Mouse (Mus musculus) heart, embryonic 12.5 days (tissue): ENCODE measurements around the gene Psmb6. TPM values are rescaled to one million over a fixed set of nuclear protein-coding genes. Genes with fewer than 3 reads are reported as not detected.
"Not testable (repeated sequence)": the region's sequence is repeated elsewhere in the genome, so short reads cannot be mapped to it uniquely, and the experiment has no call there.

Source experiments
- ATAC-seq: fragments of 200-750 bp; cut with Nextera tagmentation; 2 replicates; pipeline ENCODE4 v1.8.0; 2017; ENCODE audit warnings: moderate TSS enrichment, moderate library complexity; ENCODE audit not compliant: insufficient number of reproducible peaks, low FRiP score
- H3K27ac ChIP-seq: fragments of 300-500 bp; sonication (generic); 2 replicates; pipeline ENCODE4 v1.5.1; 2016; ENCODE audit warnings: mild to moderate bottlenecking, moderate library complexity; ENCODE audit not compliant: poor library complexity, severe bottlenecking
- H3K27me3 ChIP-seq: fragments of 300-500 bp; sonication (generic); replicated peaks from 2 replicates; pipeline ENCODE4 v1.6.1; 2016; ENCODE audit warnings: mild to moderate bottlenecking, moderate library complexity
- H3K36me3 ChIP-seq: fragments of 300-500 bp; sonication (generic); 2 replicates; pipeline ENCODE4 v1.6.1; 2016; ENCODE audit warnings: mild to moderate bottlenecking, moderate library complexity
- H3K4me1 ChIP-seq: fragments of 300-500 bp; sonication (generic); replicated peaks from 2 replicates; pipeline ENCODE4 v1.6.1; 2016; ENCODE audit warnings: mild to moderate bottlenecking
- H3K4me2 ChIP-seq: fragments of 300-500 bp; sonication (generic); 2 replicates; pipeline ENCODE4 v1.6.1; 2016; ENCODE audit warnings: mild to moderate bottlenecking, moderate library complexity
- H3K4me3 ChIP-seq: fragments of 300-500 bp; sonication (generic); 2 replicates; pipeline ENCODE4 v1.5.1; 2016; ENCODE audit warnings: mild to moderate bottlenecking
- H3K9ac ChIP-seq: fragments of 300-500 bp; sonication (generic); 2 replicates; pipeline ENCODE4 v1.6.1; 2016; ENCODE audit warnings: mild to moderate bottlenecking, moderate library complexity
- H3K9me3 ChIP-seq: fragments of 300-500 bp; sonication (generic); replicated peaks from 2 replicates; pipeline ENCODE4 v1.6.1; 2016; ENCODE audit warnings: mild to moderate bottlenecking, moderate library complexity
- WGBS: fragments of 180-500 bp; shearing (Covaris S2); methylation state at CpG from one replicate; pipeline ENCODE4 v1.1.7; 2016; 5-methylcytosine and 5-hydroxymethylcytosine counted together
- polyA plus RNA-seq: library from polyadenylated mRNA; unstranded; fragments of >200 nt; fragmentation: Nextera tagmentation; extraction: Ambion mirVana; gene quantifications from 2 replicates; pipeline ENCODE4 v1.2.1, GENCODE M21; 2016

Gene Psmb6
- polyA plus RNA-seq, 1 experiment from 2014 or later = 577 TPM

- not testable (repeated sequence) for H3K27ac ChIP-seq
Observed at GRCm38 (mm10) chr11:70523306-70523989, 1.7 kb upstream of the Psmb6 start.

DNA sequence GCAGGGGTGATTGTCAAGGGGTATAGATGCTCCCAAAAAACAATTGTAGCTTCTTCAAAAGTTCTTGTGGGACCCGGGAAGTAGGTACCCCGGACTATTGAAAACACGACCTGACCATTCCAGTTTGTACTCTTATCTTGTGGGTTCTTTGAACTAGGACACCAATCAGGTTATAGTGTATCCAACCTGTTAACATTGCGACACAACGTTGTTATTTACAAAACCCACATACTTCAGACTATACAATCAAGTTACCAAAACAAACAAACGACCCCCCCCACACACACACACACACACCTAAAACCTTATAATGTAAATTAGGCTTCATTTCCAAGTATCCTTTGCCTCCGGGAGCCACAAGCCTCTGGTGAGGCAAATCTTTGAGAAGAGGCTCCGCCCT lies 385 bp upstream of the Psmb6 start:
- no peak overlapping the region for H3K9ac ChIP-seq
- peak overlapping the region; percentile 85 for H3K4me3 ChIP-seq
- H3K4me2 ChIP-seq = peak overlapping the region; percentile 62
- peak; percentile 2; the same call in 1 of the 2 replicates for ATAC-seq
- H3K27ac ChIP-seq = no peak overlapping the region
- H3K9me3 ChIP-seq = no peaks in the 10 kb centered on the region
- H3K36me3 ChIP-seq = peaks cover 30% of the 10 kb centered on the region
- H3K27me3 ChIP-seq = no peaks in the 10 kb centered on the region
- H3K4me1 ChIP-seq = peaks cover 18% of the 10 kb centered on the region
- 5% methylated on average over 8 of the region's 8 CpGs for WGBS

More at GRCm38 (mm10) chr11:70523306-70523989, 1.7 kb upstream of the Psmb6 start:
- not testable (repeated sequence) for H3K4me3 ChIP-seq, H3K27me3 ChIP-seq, ATAC-seq, H3K4me2 ChIP-seq, H3K9me3 ChIP-seq, H3K9ac ChIP-seq
- H3K4me1 ChIP-seq = peaks cover 18% of the 10 kb centered on the region
- WGBS = 88% methylated on average over 8 of the region's 8 CpGs
- H3K36me3 ChIP-seq = peaks cover 24% of the 10 kb centered on the region

GRCm38 (mm10) chr11:70525726-70526125 lies 559 bp downstream of the Psmb6 start:
- Histone ChIP-seq H3K27me3 (no peaks in the 10 kb centered on the region), H3K27ac (no peak overlapping the region), H3K4me2 (peak overlapping the region; percentile 71), H3K9ac (peak overlapping the region; percentile 82), H3K4me3 (peak overlapping the region; percentile 85), H3K36me3 (peaks cover 30% of the 10 kb centered on the region), H3K9me3 (no peaks in the 10 kb centered on the region), H3K4me1 (peaks cover 9% of the 10 kb centered on the region)
- 2% methylated on average over 12 of the region's 12 CpGs for WGBS
- peak; percentile 54; the same call in 1 of the 2 replicates for ATAC-seq

- Histone ChIP-seq H3K27ac (no peak overlapping the region), H3K4me1 (peaks cover 7% of the 10 kb centered on the region), H3K36me3 (peaks cover 30% of the 10 kb centered on the region), H3K27me3 (no peaks in the 10 kb centered on the region), H3K4me3 (peak overlapping the region; percentile 85), H3K4me2 (peak overlapping the region; percentile 71), H3K9me3 (no peaks in the 10 kb centered on the region), H3K9ac (peak overlapping the region; percentile 82)
- no peak for ATAC-seq
- 87% methylated on average over 12 of the region's 12 CpGs for WGBS
Observed at GRCm38 (mm10) chr11:70526211-70526610, 1.0 kb downstream of the Psmb6 start.

- no peaks in the 10 kb centered on the region for H3K9me3 ChIP-seq
- no peaks in the 10 kb centered on the region for H3K27me3 ChIP-seq
- no peak for ATAC-seq
- no peak overlapping the region for H3K4me2 ChIP-seq
- H3K36me3 ChIP-seq = peaks cover 30% of the 10 kb centered on the region
- peaks cover 7% of the 10 kb centered on the region for H3K4me1 ChIP-seq
- H3K27ac ChIP-seq = no peak overlapping the region
- 80% methylated on average over 7 of the region's 7 CpGs for WGBS
- H3K4me3 ChIP-seq = no peak overlapping the region
- no peak overlapping the region for H3K9ac ChIP-seq
Observed at GRCm38 (mm10) chr11:70528610-70529009, 3.4 kb downstream of the Psmb6 start.

DNA sequence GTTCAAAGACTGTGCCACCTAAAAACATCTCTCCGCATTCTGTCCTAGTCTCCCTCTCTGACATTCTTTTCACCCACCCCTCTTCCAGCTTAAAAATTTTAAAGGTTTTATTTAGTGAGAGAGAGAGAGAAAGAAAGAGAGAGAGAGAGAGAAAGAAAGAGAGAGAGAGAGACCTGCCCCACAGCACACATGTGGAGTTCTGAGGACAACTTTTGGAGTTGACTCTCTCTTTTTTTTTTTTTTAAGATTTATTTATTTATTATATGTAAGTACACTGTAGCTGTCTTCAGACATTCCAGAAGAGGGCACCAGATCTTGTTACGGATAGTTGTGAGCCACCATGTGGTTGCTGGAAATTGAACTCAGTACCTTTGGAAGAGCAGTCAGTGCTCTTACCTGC lies 5.9 kb downstream of the Psmb6 start:
- not testable (repeated sequence) for ATAC-seq, H3K4me1 ChIP-seq, H3K27ac ChIP-seq, H3K27me3 ChIP-seq, H3K4me2 ChIP-seq, H3K9me3 ChIP-seq, H3K4me3 ChIP-seq, H3K9ac ChIP-seq
- peaks cover 30% of the 10 kb centered on the region for H3K36me3 ChIP-seq
- 76% methylated on average over 2 of the region's 2 CpGs for WGBS

GRCm38 (mm10) chr11:70532839-70533238 lies 7.7 kb downstream of the Psmb6 start, which contains the start of gene Gm40193:
Gene Gm40193, minus strand, starts transcription at chr11:70532939.
- WGBS = 66% methylated on average over 6 of the region's 6 CpGs
- no peaks in the 10 kb centered on the region for H3K4me1 ChIP-seq
- peaks cover 3% of the 10 kb centered on the region; the same call in 1 of the 2 replicates for H3K27me3 ChIP-seq
- no peak within 1 kb of the TSS for H3K4me3 ChIP-seq
- no peak within 1 kb of the TSS for H3K27ac ChIP-seq
- peaks cover 12% of the 10 kb centered on the region for H3K36me3 ChIP-seq
- H3K4me2 ChIP-seq = no peak within 1 kb of the TSS
- ATAC-seq = no peak
- H3K9ac ChIP-seq = no peak within 1 kb of the TSS
- H3K9me3 ChIP-seq = no peaks in the 10 kb centered on the region

GRCm38 (mm10) chr11:70539423-70539822 lies 14.3 kb downstream of the Psmb6 start:
- peak overlapping the region; percentile 66; the same call in 1 of the 2 replicates for H3K27ac ChIP-seq
- peak overlapping the region; percentile 69 for H3K4me2 ChIP-seq
- peak overlapping the region; percentile 83 for H3K9ac ChIP-seq
- H3K36me3 ChIP-seq = peaks cover 13% of the 10 kb centered on the region
- H3K4me3 ChIP-seq = peak overlapping the region; percentile 68
- ATAC-seq = no peak
- no peaks in the 10 kb centered on the region for H3K9me3 ChIP-seq
- H3K4me1 ChIP-seq = peaks cover 17% of the 10 kb centered on the region
- 18% methylated on average over 9 of the region's 9 CpGs for whole genome bisulfite sequencing
- H3K27me3 ChIP-seq = peaks cover 3% of the 10 kb centered on the region; the same call in 1 of the 2 replicates

GRCm38 (mm10) chr11:70539877-70540587 lies 14.9 kb downstream of the Psmb6 start, which contains the start of gene Pld2:
Gene Pld2, plus strand, starts transcription at chr11:70540064.
- Histone ChIP-seq H3K9me3 (no peaks in the 10 kb centered on the region), H3K27ac (peak within 1 kb of the TSS; percentile 66), H3K4me3 (peak within 1 kb of the TSS; percentile 68), H3K9ac (peak within 1 kb of the TSS; percentile 83), H3K27me3 (peaks cover 3% of the 10 kb centered on the region; the same call in 1 of the 2 replicates), H3K36me3 (peaks cover 15% of the 10 kb centered on the region), H3K4me2 (peak within 1 kb of the TSS; percentile 69), H3K4me1 (peaks cover 24% of the 10 kb centered on the region)
- WGBS = under 1% methylated on average over 58 of the region's 65 CpGs
- peak; percentile 95 for ATAC-seq

DNA sequence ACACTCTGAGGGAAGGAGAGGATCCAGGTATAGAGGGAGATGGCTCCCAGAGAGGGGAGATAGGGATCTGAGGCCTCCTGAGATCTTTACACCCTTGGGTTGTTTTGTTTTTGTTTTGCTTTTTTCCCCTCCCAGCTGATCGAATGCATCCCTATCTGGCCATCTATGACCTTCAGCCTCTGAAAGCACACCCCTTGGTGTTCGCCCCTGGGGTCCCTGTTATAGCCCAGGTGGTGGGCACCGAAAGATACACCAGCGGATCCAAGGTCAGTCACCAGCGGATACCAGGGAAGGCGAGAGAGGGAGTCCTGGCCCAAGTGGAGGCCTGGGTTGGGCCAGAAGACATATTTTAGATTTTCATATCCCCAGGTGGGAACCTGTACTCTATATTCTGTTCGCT lies 15.8 kb downstream of the Psmb6 start:
- ATAC-seq = no peak
- H3K4me3 ChIP-seq = peak overlapping the region; percentile 68
- H3K4me2 ChIP-seq = peak overlapping the region; percentile 69
- H3K27ac ChIP-seq = no peak overlapping the region
- H3K4me1 ChIP-seq = peaks cover 24% of the 10 kb centered on the region
- H3K27me3 ChIP-seq = peaks cover 3% of the 10 kb centered on the region; the same call in 1 of the 2 replicates
- peak overlapping the region; percentile 83; the same call in 1 of the 2 replicates for H3K9ac ChIP-seq
- H3K9me3 ChIP-seq = no peaks in the 10 kb centered on the region
- H3K36me3 ChIP-seq = peaks cover 19% of the 10 kb centered on the region
- WGBS = 84% methylated on average over 7 of the region's 7 CpGs

DNA sequence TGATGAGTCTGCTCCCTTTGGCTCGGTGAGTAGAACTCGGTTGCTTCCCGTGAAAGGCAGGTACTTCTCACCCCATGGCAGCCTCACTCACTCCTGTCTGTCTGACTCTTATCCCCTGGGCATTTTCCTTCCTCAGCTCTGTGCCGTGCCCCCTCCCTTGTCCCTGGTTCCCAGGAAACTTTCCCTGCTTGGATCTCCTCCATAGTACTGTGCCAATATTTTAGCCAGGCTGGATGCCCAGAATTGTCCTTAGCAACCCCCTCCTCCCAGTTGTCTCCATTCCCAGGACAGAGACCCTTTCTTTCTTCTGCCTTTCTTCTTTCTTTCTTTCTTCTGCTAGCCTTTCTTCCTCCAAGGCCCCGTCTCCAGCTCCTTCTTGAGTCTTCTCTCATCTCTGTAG lies 16.2 kb downstream of the Psmb6 start:
- Histone ChIP-seq H3K4me2 (peak overlapping the region; percentile 69; the same call in 1 of the 2 replicates), H3K9me3 (no peaks in the 10 kb centered on the region), H3K27ac (peak overlapping the region; percentile 8; the same call in 1 of the 2 replicates), H3K9ac (peak overlapping the region; percentile 23; the same call in 1 of the 2 replicates), H3K27me3 (peaks cover 3% of the 10 kb centered on the region; the same call in 1 of the 2 replicates), H3K36me3 (peaks cover 22% of the 10 kb centered on the region), H3K4me3 (no peak overlapping the region), H3K4me1 (peaks cover 24% of the 10 kb centered on the region)
- WGBS = 64% methylated on average over 5 of the region's 5 CpGs
- ATAC-seq = no peak
